Mouse (Mus musculus) bone marrow, adult 2 months (tissue): ENCODE data around the gene Foxo3.

Source experiments
- CTCF ChIP-seq: fragments of 200-500 bp; IDR thresholded peaks from 2 replicates; pipeline ENCODE4 v1.5.1; 2011; ENCODE audit warnings: low read length, control low read depth; ENCODE audit not compliant: control insufficient read depth, insufficient read depth
- POLR2A ChIP-seq: fragments of 200-500 bp; IDR thresholded peaks from 2 replicates; pipeline ENCODE4 v1.6.1; 2011; ENCODE audit warnings: low read depth, mild to moderate bottlenecking, control low read depth, low read length, borderline replicate concordance; ENCODE audit not compliant: control insufficient read depth

DNA sequence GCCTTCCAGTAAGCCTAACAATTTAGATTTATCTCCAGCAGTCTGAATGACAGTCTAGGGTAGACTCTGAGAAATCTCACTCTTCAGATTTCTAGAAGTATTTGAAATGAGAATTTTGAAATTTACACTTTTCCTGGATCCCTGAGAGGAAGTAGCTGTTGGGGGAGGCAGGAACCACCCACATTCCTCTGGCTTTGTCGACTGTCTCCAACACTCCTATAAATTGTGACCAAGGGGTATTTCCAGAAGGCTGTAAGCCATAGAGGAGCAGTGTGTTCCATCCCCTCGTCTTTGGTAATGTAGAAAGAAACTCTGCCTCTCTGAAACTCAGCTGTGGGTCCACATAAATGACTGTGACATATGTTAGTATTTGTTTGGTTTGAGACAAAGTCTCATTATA is 132.4 kb downstream of the Foxo3 start:
- TF ChIP-seq POLR2A (no peak), CTCF (no peak)
